In genomic region chr14:22643494-22643893, GRCm38 (mm10) we compare ENCODE assay signal across 21 mouse cellular contexts.
DNase-seq lines count a peak whose midpoint lies in the region; ATAC-seq and TF ChIP-seq lines count a peak whose summit lies in the region.
"Had no signal": no experiment of that assay in that cellular context is flagged by ENCODE, and none has a peak within 500 bp of the region (broad histone marks: within the 10 kb centered on the region; RNA-seq: fewer than 3 reads in every experiment).

No protein-coding gene starts in this region.

- H3K79me3 ChIP-seq in C2C12 (ENCODE audit: low read depth), result no peaks in the 10 kb centered on the region

- H3K27me3 ChIP-seq in lung, postnatal 0 days (replicated peaks; ENCODE audit: insufficient read depth, low read length), result no peaks in the 10 kb centered on the region
- H3K27me3 ChIP-seq in C2C12 (ENCODE audit: control insufficient read depth, insufficient read depth, insufficient read length) (no peaks in the 10 kb centered on the region), myocyte (ENCODE audit: control insufficient read depth, insufficient read depth, insufficient read length) (no peaks in the 10 kb centered on the region)
- no peaks in the 10 kb centered on the region for H3K27me3 ChIP-seq in cerebellum, adult 2 months (ENCODE audit: control insufficient read depth, insufficient read depth, low read length)
- H3K27me3 ChIP-seq: forebrain, embryonic 13.5 days; forebrain, embryonic 15.5 days; Patski had no signal

- H3ac ChIP-seq in C2C12 (ENCODE audit: control insufficient read depth, insufficient read length, low read depth), result no peak overlapping the region
- H3ac ChIP-seq in myocyte (ENCODE audit: control insufficient read depth, insufficient read length), result no peak overlapping the region

- TF ChIP-seq EP300 in lung, postnatal 0 days (IDR thresholded peaks at IDR 0.05), result no peak

- H3K36me3 ChIP-seq in lung, postnatal 0 days (ENCODE audit: insufficient read depth, low read length), result no peaks in the 10 kb centered on the region
- no peaks in the 10 kb centered on the region for H3K36me3 ChIP-seq in C2C12 (ENCODE audit: control insufficient read depth, insufficient read depth)
- H3K36me3 ChIP-seq in myocyte (ENCODE audit: control insufficient read depth, insufficient read depth), result no peaks in the 10 kb centered on the region
- H3K36me3 ChIP-seq: embryonic facial prominence, embryonic 10.5 days; embryonic facial prominence, embryonic 12.5 days; forebrain, embryonic 15.5 days had no signal

- WGBS in lung, postnatal 0 days, result 49% methylated on average over 4 of the region's 4 CpGs
- WGBS in cerebellum, adult 2 months, result 66% methylated on average over 4 of the region's 4 CpGs

- peaks cover 6% of the 10 kb centered on the region; the same call in 1 of the 2 replicates for H3K4me1 ChIP-seq in lung, postnatal 0 days (ENCODE audit: insufficient read depth, low read depth, low read length)
- H3K4me1 ChIP-seq in cerebellum, adult 2 months (ENCODE audit: control insufficient read depth, insufficient read depth, low read length), result no peaks in the 10 kb centered on the region
- H3K4me1 ChIP-seq: forebrain, embryonic 15.5 days had no signal

- ATAC-seq in lung, postnatal 0 days, result no peak
- ATAC-seq: activated CD4-positive, CD25-positive, alpha-beta regulatory T cell, adult 4 months; forebrain, embryonic 13.5 days; forebrain, embryonic 15.5 days; forebrain, postnatal 0 days; Patski had no signal

- no peaks in the 10 kb centered on the region for H3K9me3 ChIP-seq in lung, postnatal 0 days (ENCODE audit: low read length)
- H3K9me3 ChIP-seq: embryonic facial prominence, embryonic 10.5 days; embryonic facial prominence, embryonic 12.5 days; forebrain, embryonic 13.5 days; forebrain, embryonic 15.5 days had no signal

- DNase-seq in lung, postnatal 0 days (ENCODE audit: low spot score), result peak; percentile 15
- DNase-seq in lung, adult 18-20 months, result no peak
- no peak for DNase-seq in kidney, adult 11 months
- no peak for DNase-seq in cerebellum, adult 2 months
- DNase-seq: adrenal gland, adult 8-10 months; adrenal gland, postnatal 14 days; adrenal gland, postnatal 36 days; B cell, adult 2 months; cerebellum, adult 11-12 months; cerebellum, adult 8-10 months; cerebellum, adult 9-11 months; cerebellum, postnatal 14 days; forebrain, postnatal 0 days had no signal

- H3K79me2 ChIP-seq in C2C12 (ENCODE audit: control insufficient read depth, insufficient read depth), result no peaks in the 10 kb centered on the region
- no peaks in the 10 kb centered on the region for H3K79me2 ChIP-seq in myocyte (ENCODE audit: control insufficient read depth, insufficient read depth)

- H3K4me3 ChIP-seq in lung, postnatal 0 days (ENCODE audit: low read depth, low read length), result no peak overlapping the region
- H3K4me3 ChIP-seq in C2C12 (ENCODE audit: insufficient read depth, poor library complexity, severe bottlenecking) (no peak overlapping the region), myocyte (no peak overlapping the region)
- H3K4me3 ChIP-seq in cerebellum, adult 2 months (replicated peaks; ENCODE audit: insufficient read depth, low read depth, low read length), result no peak overlapping the region
- H3K4me3 ChIP-seq: embryonic facial prominence, embryonic 10.5 days; embryonic facial prominence, embryonic 12.5 days; forebrain, embryonic 13.5 days; forebrain, embryonic 15.5 days had no signal

- H3K27ac ChIP-seq in lung, postnatal 0 days (ENCODE audit: low read length), result no peak overlapping the region
- no peak overlapping the region for H3K27ac ChIP-seq in cerebellum, adult 2 months (ENCODE audit: insufficient read depth, low read length)
- H3K27ac ChIP-seq: embryonic facial prominence, embryonic 10.5 days; embryonic facial prominence, embryonic 12.5 days; forebrain, embryonic 13.5 days; forebrain, embryonic 15.5 days had no signal

- no peak for TF ChIP-seq POLR2A in myocyte (IDR thresholded peaks at IDR 0.05; ENCODE audit: insufficient read length, low read depth)
- no peak for TF ChIP-seq POLR2A in cerebellum, adult 2 months (IDR thresholded peaks at IDR 0.05; ENCODE audit: borderline replicate concordance, insufficient read depth, low read length)

- no peak overlapping the region for H3K9ac ChIP-seq in lung, postnatal 0 days (replicated peaks; ENCODE audit: low read depth)
- H3K9ac ChIP-seq: embryonic facial prominence, embryonic 12.5 days; forebrain, embryonic 13.5 days; forebrain, embryonic 15.5 days; forebrain, postnatal 0 days had no signal

- no peak overlapping the region for H3K4me2 ChIP-seq in lung, postnatal 0 days (replicated peaks; ENCODE audit: low read depth, low read length)
- no peak overlapping the region for H3K4me2 ChIP-seq in myocyte (ENCODE audit: low read depth)
- H3K4me2 ChIP-seq: embryonic facial prominence, embryonic 12.5 days; forebrain, embryonic 13.5 days; forebrain, embryonic 15.5 days had no signal

- no peak for TF ChIP-seq CTCF in lung, postnatal 0 days (IDR thresholded peaks at IDR 0.05)
- no peak for TF ChIP-seq CTCF in C2C12 (IDR thresholded peaks at IDR 0.05; ENCODE audit: control insufficient read depth, insufficient read depth, insufficient read length)
- TF ChIP-seq CTCF in cerebellum, adult 2 months (IDR thresholded peaks at IDR 0.05; ENCODE audit: borderline replicate concordance, insufficient read depth, low read depth, low read length), result no peak

TF ChIP-seq in C2C12, 6 proteins besides CTCF, POLR2A, EP300 and RAD21:
- TF ChIP-seq USF1 (IDR thresholded peaks at IDR 0.05; ENCODE audit: low read depth) (no peak), MYOD1 (IDR thresholded peaks at IDR 0.05; ENCODE audit: control insufficient read depth, insufficient read length, low read depth) (peak; percentile 46), FOSL1 (IDR thresholded peaks at IDR 0.05; ENCODE audit: insufficient read depth, low read length, poor library complexity, severe bottlenecking) (no peak)

TF ChIP-seq in myocyte, 11 proteins besides CTCF, POLR2A, EP300 and RAD21:
- TF ChIP-seq TCF12 (IDR thresholded peaks at IDR 0.05; ENCODE audit: insufficient read depth, poor library complexity, severe bottlenecking) (peak; percentile 22), E2F4 (IDR thresholded peaks at IDR 0.05; ENCODE audit: insufficient read depth) (no peak), CEBPB (IDR thresholded peaks at IDR 0.05; ENCODE audit: insufficient read depth, poor library complexity, severe bottlenecking) (0 out of 2 replicates have a peak, but pooled peaks have one; percentile 16), MYOD1 (IDR thresholded peaks at IDR 0.05; ENCODE audit: control insufficient read depth in 1 of 3, insufficient read length in 2 of 3, low read depth in 2 of 3) (peak in 2 of 3 experiments; percentile 62 to 89), MYOG (IDR thresholded peaks at IDR 0.05; ENCODE audit: control insufficient read depth in 1 of 3, insufficient read depth in 1 of 3, insufficient read length in 2 of 3, low read depth in 2 of 3) (peak in 2 of 3 experiments; percentile 31 to 72)
